Mouse (Mus musculus): ENCODE data around the gene Akr1cl. TPM values are rescaled to one million over a fixed set of nuclear protein-coding genes. Genes with fewer than 3 reads are reported as not detected.

The Akr1cl gene
- polyA plus RNA-seq, 1 experiment from 2014 or later: not detected

- TF ChIP-seq CTCF (IDR thresholded peaks at IDR 0.05): no peak
- in situ Hi-C loops (cut with MboI; ENCODE audit: low pct_unique_long_range_greater_than_20kb): loop anchor here (25.0 kb wide), 1 partner anchor 1342 kb away; no protein-coding TSS in a partner anchor
- H3K27me3 ChIP-seq: no peaks in the 10 kb centered on the region
- ChIA-PET CTCF (interaction anchor here (1.4 kb wide), 1 partner anchor 30 kb away, joined by 3 read pairs; no protein-coding TSS in a partner anchor), POLR2A (no interaction called here)
- DNase-seq (ENCODE audit: low read depth, low spot score) (no peak), ATAC-seq (no peak)
Observed at GRCm38 (mm10) chr1:65004526-65004925, 28.0 kb downstream of the Akr1cl start.

DNA sequence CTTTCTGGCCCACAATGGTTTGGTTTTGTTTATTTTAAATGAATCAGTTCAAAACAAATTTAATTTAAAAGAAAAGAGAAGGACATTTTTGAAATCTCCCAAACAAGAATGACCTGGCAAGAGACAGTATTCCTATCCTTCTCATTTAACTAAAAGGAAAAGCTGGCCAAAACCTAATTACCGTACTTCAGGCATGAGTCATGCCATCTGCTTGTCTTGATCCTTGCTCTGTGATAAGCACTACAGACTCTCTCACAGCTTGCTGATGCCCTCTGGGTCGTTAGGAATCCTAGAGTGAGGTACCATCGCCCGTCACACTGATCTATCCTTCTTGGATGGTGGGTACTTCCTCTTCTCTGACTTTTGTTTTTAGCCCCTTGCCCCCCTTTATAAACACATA is 39.4 kb downstream of the Akr1cl start:
- no peak for TF ChIP-seq CTCF (IDR thresholded peaks at IDR 0.05)
- H3K27me3 ChIP-seq: no peaks in the 10 kb centered on the region
- ATAC-seq (peak; percentile 78), DNase-seq (ENCODE audit: low read depth, low spot score) (no peak)
- CTCF ChIA-PET: interaction anchor here (1.9 kb wide), 1 partner anchor 8 kb away, joined by 8 read pairs; no protein-coding TSS in a partner anchor
- in situ Hi-C loops (cut with MboI; ENCODE audit: low pct_unique_long_range_greater_than_20kb): no loop called here
- POLR2A ChIA-PET: no interaction called here

GRCm38 (mm10) chr1:64988176-64988575 is 44.4 kb downstream of the Akr1cl start:
- ChIA-PET POLR2A (no interaction called here), CTCF (interaction anchor here (0.6 to 1.5 kb wide), 2 partner anchors 31 to 268 kb away, joined by 3 read pairs; partner anchors contain the start of gene Plekhm3)
- no peak for TF ChIP-seq CTCF (IDR thresholded peaks at IDR 0.05)
- DNase-seq (ENCODE audit: low read depth, low spot score) (no peak), ATAC-seq (no peak)
- no peaks in the 10 kb centered on the region for H3K27me3 ChIP-seq
- in situ Hi-C loops (cut with MboI; ENCODE audit: low pct_unique_long_range_greater_than_20kb): loop anchor here (10.0 kb wide), 2 partner anchors 273 to 363 kb away; no protein-coding TSS in a partner anchor

GRCm38 (mm10) chr1:64986120-64986519 is 46.4 kb downstream of the Akr1cl start:
- ATAC-seq (peak; percentile 35), DNase-seq (ENCODE audit: low read depth, low spot score) (peak; percentile 6)
- in situ Hi-C loops (cut with MboI; ENCODE audit: low pct_unique_long_range_greater_than_20kb): loop anchor here (10.0 kb wide), 2 partner anchors 271 to 361 kb away; no protein-coding TSS in a partner anchor
- POLR2A ChIA-PET: interaction anchor here (0.6 kb wide), 1 partner anchor 60 kb away, joined by 3 read pairs; no protein-coding TSS in a partner anchor
- peak; percentile 81 for TF ChIP-seq CTCF (IDR thresholded peaks at IDR 0.05)
- no peaks in the 10 kb centered on the region for H3K27me3 ChIP-seq
- CTCF ChIA-PET: interaction anchor here (0.9 to 2.2 kb wide), 11 partner anchors 10 to 293 kb away, joined by 3 to 11 read pairs (median 4); no protein-coding TSS in a partner anchor

DNA sequence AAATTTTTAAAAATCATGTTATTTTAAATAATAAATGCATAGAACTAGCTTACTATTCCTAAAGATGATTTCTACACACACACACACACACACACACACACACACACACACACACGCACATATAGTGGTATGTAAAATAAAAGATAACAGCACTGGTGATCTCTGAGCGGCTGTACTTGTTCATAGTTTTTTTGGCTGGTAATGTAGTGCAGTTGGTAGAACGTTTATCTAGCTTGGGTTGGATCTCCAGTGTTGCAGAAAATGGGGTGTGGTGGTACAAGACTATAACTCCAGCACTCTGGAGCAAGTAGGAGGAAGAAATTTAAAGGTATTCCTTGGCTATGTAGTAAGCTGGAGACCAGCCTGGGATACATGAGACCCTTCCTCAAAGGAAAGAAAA is 49.3 kb downstream of the Akr1cl start:
- ChIA-PET POLR2A (interaction anchor here (0.6 to 1.2 kb wide), 3 partner anchors 36 to 247 kb away, joined by 3 read pairs; no protein-coding TSS in a partner anchor), CTCF (interaction anchor here (1.0 to 1.7 kb wide), 7 partner anchors 9 to 366 kb away, joined by 3 to 6 read pairs (median 3); partner anchors contain the start of gene Mettl21a)
- TF ChIP-seq CTCF (IDR thresholded peaks at IDR 0.05): no peak
- no peaks in the 10 kb centered on the region for H3K27me3 ChIP-seq
- in situ Hi-C loops (cut with MboI; ENCODE audit: low pct_unique_long_range_greater_than_20kb): loop anchor here (5.0 to 10.0 kb wide), 3 partner anchors 61 to 358 kb away; no protein-coding TSS in a partner anchor
- DNase-seq (ENCODE audit: low read depth, low spot score) (no peak), ATAC-seq (no peak)

- H3K27me3 ChIP-seq: no peaks in the 10 kb centered on the region
- ATAC-seq (no peak), DNase-seq (ENCODE audit: low read depth, low spot score) (no peak)
- CTCF ChIA-PET: interaction anchor here (1.1 to 1.5 kb wide), 3 partner anchors 9 to 60 kb away, joined by 3 to 6 read pairs (median 3); no protein-coding TSS in a partner anchor
- POLR2A ChIA-PET: interaction anchor here (1.4 kb wide), 1 partner anchor 241 kb away, joined by 3 read pairs; the partner anchor contains the start of gene Fzd5
- TF ChIP-seq CTCF (IDR thresholded peaks at IDR 0.05): no peak
- in situ Hi-C loops (cut with MboI; ENCODE audit: low pct_unique_long_range_greater_than_20kb): no loop called here
Observed at GRCm38 (mm10) chr1:64978321-64978799, 54.2 kb downstream of the Akr1cl start.

DNA sequence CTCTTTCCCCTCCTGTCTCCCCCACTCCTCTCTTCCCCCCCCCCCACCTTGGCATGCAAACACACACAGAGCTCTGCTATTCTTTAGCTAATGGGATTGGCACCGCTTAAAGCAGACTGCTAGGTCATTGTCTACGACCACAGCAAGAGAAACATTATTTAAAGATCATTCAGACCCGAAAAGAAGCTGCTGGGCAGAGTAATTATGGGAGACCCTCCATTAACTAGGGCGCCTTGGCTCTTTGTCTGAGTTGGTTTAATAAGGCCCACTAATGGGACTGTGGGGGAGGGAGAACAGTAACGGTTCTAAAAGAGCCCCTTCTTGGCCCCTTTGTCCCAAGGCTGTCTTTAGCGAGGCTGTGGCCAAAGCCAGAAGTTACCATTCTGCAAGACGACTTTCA is 57.2 kb downstream of the Akr1cl start:
- CTCF ChIA-PET: interaction anchor here (1.3 kb wide), 1 partner anchor 11 kb away, joined by 4 read pairs; no protein-coding TSS in a partner anchor
- POLR2A ChIA-PET: no interaction called here
- no peaks in the 10 kb centered on the region for H3K27me3 ChIP-seq
- DNase-seq (ENCODE audit: low read depth, low spot score) (no peak), ATAC-seq (no peak)
- TF ChIP-seq CTCF (IDR thresholded peaks at IDR 0.05): no peak
- in situ Hi-C loops (cut with MboI; ENCODE audit: low pct_unique_long_range_greater_than_20kb): no loop called here

GRCm38 (mm10) chr1:64970685-64971084 is 61.9 kb downstream of the Akr1cl start:
- ChIA-PET POLR2A (no interaction called here), CTCF (interaction anchor here (1.0 to 1.1 kb wide), 2 partner anchors 10 to 29 kb away, joined by 3 read pairs; no protein-coding TSS in a partner anchor)
- ATAC-seq (no peak), DNase-seq (ENCODE audit: low read depth, low spot score) (no peak)
- TF ChIP-seq CTCF (IDR thresholded peaks at IDR 0.05): no peak
- H3K27me3 ChIP-seq: no peaks in the 10 kb centered on the region
- in situ Hi-C loops (cut with MboI; ENCODE audit: low pct_unique_long_range_greater_than_20kb): no loop called here

Other genes with a start within 250 kb of the Akr1cl start
- 10.2 TPM for gene Plekhm3, start 75.9 kb downstream of the Akr1cl start, polyA plus RNA-seq (2021)
- not detected for gene Cryge, start 18.4 kb upstream of the Akr1cl start, polyA plus RNA-seq (2021)
- gene Crygd, start 30.7 kb upstream of the Akr1cl start, polyA plus RNA-seq (2021): not detected
- not detected for gene Crygc, start 40.9 kb upstream of the Akr1cl start, polyA plus RNA-seq (2021)
- not detected for gene Crygb, start 49.5 kb upstream of the Akr1cl start, polyA plus RNA-seq (2021)
- gene Cryga, start 70.6 kb upstream of the Akr1cl start, polyA plus RNA-seq (2021): not detected
- gene Gm28845, start 86.8 kb upstream of the Akr1cl start, polyA plus RNA-seq (2021): not detected
- gene D630023F18Rik, start 90.5 kb upstream of the Akr1cl start, polyA plus RNA-seq (2021): 0.08 TPM
- gene Idh1, start 153.7 kb upstream of the Akr1cl start, polyA plus RNA-seq (2021): 69.2 TPM
- 13.7 TPM for gene Pikfyve, start 153.9 kb upstream of the Akr1cl start, polyA plus RNA-seq (2021)
- gene Pth2r, start 249.3 kb upstream of the Akr1cl start, polyA plus RNA-seq (2021): 0.03 TPM

Measured in Patski (cell line).